Mouse (Mus musculus) embryonic facial prominence, embryonic 11.5 days (tissue): ENCODE data around the gene Fcgrt. TPM values are rescaled to one million over a fixed set of nuclear protein-coding genes. Genes with fewer than 3 reads are reported as not detected.
"Not testable (repeated sequence)": the region's sequence is repeated elsewhere in the genome, so short reads cannot be mapped to it uniquely, and the experiment has no call there.

Experiments
- ATAC-seq: fragments of 200-750 bp; cut with Nextera tagmentation; replicated peaks from 2 replicates; pipeline ENCODE4 v1.8.0; 2017; ENCODE audit warnings: low read depth; ENCODE audit not compliant: insufficient number of reproducible peaks, low FRiP score, low TSS enrichment
- DNase-seq: peaks from one replicate; pipeline ENCODE4 v3.0.0-alpha.2; 2015; ENCODE audit warnings: low spot score
- H3K27ac ChIP-seq: fragments of 300-500 bp; sonication (generic); replicated peaks from 2 replicates; pipeline ENCODE4 v1.5.1; 2014; ENCODE audit warnings: mild to moderate bottlenecking, low read depth, low read length, control low read depth
- H3K27me3 ChIP-seq: fragments of 300-500 bp; sonication (generic); 2 replicates; pipeline ENCODE4 v1.6.1; 2014; ENCODE audit warnings: mild to moderate bottlenecking, low read length, moderate library complexity, mixed read lengths; ENCODE audit not compliant: control insufficient read depth, insufficient read depth
- H3K36me3 ChIP-seq: fragments of 300-500 bp; sonication (generic); replicated peaks from 2 replicates; pipeline ENCODE4 v1.6.1; 2014; ENCODE audit warnings: low read depth, mild to moderate bottlenecking, low read length, moderate library complexity, mixed read lengths; ENCODE audit not compliant: control insufficient read depth, insufficient read depth
- H3K4me1 ChIP-seq: fragments of 300-500 bp; sonication (generic); 2 replicates; pipeline ENCODE4 v1.6.1; 2014; ENCODE audit warnings: low read length, mixed read lengths; ENCODE audit not compliant: control insufficient read depth, insufficient read depth
- H3K4me2 ChIP-seq: fragments of 300-500 bp; sonication (generic); 2 replicates; pipeline ENCODE4 v1.6.1; 2014; ENCODE audit warnings: low read depth, mild to moderate bottlenecking, control low read depth, low read length, moderate library complexity
- H3K4me3 ChIP-seq: fragments of 300-500 bp; sonication (generic); 2 replicates; pipeline ENCODE4 v1.5.1; 2014; ENCODE audit warnings: low read depth, low read length, control low read depth
- H3K9ac ChIP-seq: fragments of 300-500 bp; sonication (generic); replicated peaks from 2 replicates; pipeline ENCODE4 v1.6.1; 2014; ENCODE audit warnings: mild to moderate bottlenecking, control low read depth, low read length
- H3K9me3 ChIP-seq: fragments of 300-500 bp; sonication (generic); replicated peaks from 2 replicates; pipeline ENCODE4 v1.6.1; 2016; ENCODE audit warnings: mild to moderate bottlenecking, low read length, inconsistent platforms, mixed read lengths; ENCODE audit not compliant: control insufficient read depth
- WGBS: fragments of 180-500 bp; shearing (Covaris S2); extraction: QIAGEN DNeasy Blood & Tissue Kit; methylation state at CpG from one replicate; pipeline ENCODE4 v1.1.7; 2014; 5-methylcytosine and 5-hydroxymethylcytosine counted together
- polyA plus RNA-seq: library from polyadenylated mRNA; unstranded; fragments of >200 nt; fragmentation: Nextera tagmentation; extraction: Ambion mirVana; gene quantifications from 2 replicates; pipeline ENCODE4 v1.2.1, GENCODE M21; 2014

Fcgrt gene
- polyA plus RNA-seq, 1 experiment from 2014 or later: 12.6 TPM

DNA sequence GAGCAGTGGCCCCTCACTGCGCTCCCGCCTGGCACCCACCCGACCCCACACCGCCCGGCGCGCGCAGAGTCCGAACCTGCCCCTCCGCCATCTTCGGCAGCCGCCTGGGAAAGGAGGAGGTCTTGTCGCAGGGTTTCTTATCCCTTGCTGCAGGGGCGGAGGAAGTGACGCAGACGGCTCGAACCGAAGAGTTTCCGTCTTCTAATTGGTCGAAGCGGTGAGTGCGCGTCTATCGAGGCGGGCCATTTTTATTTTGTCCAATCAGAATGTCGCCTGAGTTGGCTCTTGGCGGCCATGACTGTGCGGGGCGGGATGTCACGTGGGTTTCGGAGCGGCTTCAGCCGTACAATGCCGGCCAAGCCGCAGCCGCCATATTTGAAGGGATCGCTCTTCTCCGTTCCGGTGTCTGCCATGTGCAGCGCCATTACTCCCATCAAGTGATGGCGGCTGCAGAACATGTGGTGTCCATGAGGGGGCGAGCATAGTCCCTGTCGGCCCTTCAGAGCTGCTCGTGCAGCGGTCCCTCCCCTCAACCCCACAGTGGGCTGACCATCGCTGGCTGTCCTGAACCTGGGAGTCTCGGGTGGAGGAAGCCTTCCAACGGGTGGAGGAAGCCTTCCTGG, 25.1 kb upstream of the Fcgrt start, which contains the start of gene Rpl13a:
TSS of gene Rpl13a (minus strand) at position 138 of the 623 bp plus-strand sequence.
- peak within 1 kb of the TSS; percentile 88 for H3K4me2 ChIP-seq
- no peaks in the 10 kb centered on the region for H3K27me3 ChIP-seq
- H3K27ac ChIP-seq: peak within 1 kb of the TSS; percentile 91
- under 1% methylated on average over 48 of the region's 48 CpGs for WGBS
- H3K9me3 ChIP-seq: no peaks in the 10 kb centered on the region
- ATAC-seq: peak; percentile 95
- peak within 1 kb of the TSS; percentile 96 for H3K4me3 ChIP-seq
- no peaks in the 10 kb centered on the region; the same call in 1 of the 2 replicates for H3K4me1 ChIP-seq
- peak within 1 kb of the TSS; percentile 100 for H3K9ac ChIP-seq
- DNase-seq: peak; percentile 99
- H3K36me3 ChIP-seq: peaks cover 5% of the 10 kb centered on the region

- Histone ChIP-seq H3K9me3 (no peaks in the 10 kb centered on the region), H3K4me1 (no peaks in the 10 kb centered on the region; the same call in 1 of the 2 replicates), H3K36me3 (peaks cover 7% of the 10 kb centered on the region), H3K4me2 (peak overlapping the region; percentile 88), H3K4me3 (peak overlapping the region; percentile 96), H3K27me3 (no peaks in the 10 kb centered on the region), H3K27ac (peak overlapping the region; percentile 91), H3K9ac (peak overlapping the region; percentile 100)
- no peak for ATAC-seq
- DNase-seq: no peak
- 1% methylated on average over 6 of the region's 6 CpGs for WGBS
Observed at GRCm38 (mm10) chr7:45127700-45128224, 24.1 kb upstream of the Fcgrt start.

- peak overlapping the region; percentile 88 for H3K4me2 ChIP-seq
- H3K27ac ChIP-seq: peak overlapping the region; percentile 91
- peaks cover under 1% of the 10 kb centered on the region for H3K4me1 ChIP-seq
- peak overlapping the region; percentile 96 for H3K4me3 ChIP-seq
- ATAC-seq (no peak), DNase-seq (peak; percentile 35)
- H3K9me3 ChIP-seq: no peaks in the 10 kb centered on the region
- H3K9ac ChIP-seq: peak overlapping the region; percentile 100
- peaks cover 12% of the 10 kb centered on the region for H3K36me3 ChIP-seq
- H3K27me3 ChIP-seq: no peaks in the 10 kb centered on the region
- 40% methylated on average over 21 of the region's 21 CpGs for WGBS
Observed at GRCm38 (mm10) chr7:45126844-45127699, 23.4 kb upstream of the Fcgrt start.

- H3K4me3 ChIP-seq: peak overlapping the region; percentile 96; the same call in 1 of the 2 replicates
- peak overlapping the region; percentile 100 for H3K9ac ChIP-seq
- peak overlapping the region; percentile 88 for H3K4me2 ChIP-seq
- no peak for DNase-seq
- H3K36me3 ChIP-seq: peaks cover 18% of the 10 kb centered on the region
- H3K27me3 ChIP-seq: no peaks in the 10 kb centered on the region
- peaks cover 3% of the 10 kb centered on the region for H3K4me1 ChIP-seq
- H3K27ac ChIP-seq: peak overlapping the region; percentile 91; the same call in 1 of the 2 replicates
- 74% methylated on average over 17 of the region's 17 CpGs for WGBS
- H3K9me3 ChIP-seq: no peaks in the 10 kb centered on the region
- no peak for ATAC-seq
Observed at GRCm38 (mm10) chr7:45126147-45126843, 22.6 kb upstream of the Fcgrt start.

DNA sequence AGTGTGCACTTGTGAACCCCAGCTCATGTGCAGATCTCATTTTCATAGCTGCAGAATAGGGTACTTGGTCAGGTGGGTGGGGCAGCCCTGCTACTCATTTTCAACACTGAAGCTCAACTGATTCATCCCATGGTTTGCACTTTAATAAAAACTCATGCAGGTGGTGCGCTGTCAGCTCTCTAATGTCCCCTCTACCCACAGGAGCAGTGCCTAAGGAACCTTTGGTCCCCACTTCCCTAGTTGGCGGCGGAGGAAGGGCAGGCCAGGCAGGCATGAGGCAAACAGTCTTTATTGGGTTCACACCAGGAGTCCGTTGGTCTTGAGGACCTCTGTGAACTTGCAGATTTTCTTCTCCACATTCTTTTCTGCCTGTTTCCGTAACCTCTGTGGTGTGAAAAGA, 22.0 kb upstream of the Fcgrt start:
- peaks cover 24% of the 10 kb centered on the region for H3K36me3 ChIP-seq
- H3K27me3 ChIP-seq, H3K27ac ChIP-seq, ATAC-seq, H3K9me3 ChIP-seq, DNase-seq, H3K9ac ChIP-seq, H3K4me3 ChIP-seq, H3K4me1 ChIP-seq, H3K4me2 ChIP-seq: not testable (repeated sequence)
- 64% methylated on average over 5 of the region's 5 CpGs for WGBS

- WGBS: 24% methylated on average over 7 of the region's 7 CpGs
- no peak overlapping the region for H3K4me3 ChIP-seq
- peaks cover 24% of the 10 kb centered on the region for H3K36me3 ChIP-seq
Observed at GRCm38 (mm10) chr7:45125144-45125600, 21.5 kb upstream of the Fcgrt start.

DNA sequence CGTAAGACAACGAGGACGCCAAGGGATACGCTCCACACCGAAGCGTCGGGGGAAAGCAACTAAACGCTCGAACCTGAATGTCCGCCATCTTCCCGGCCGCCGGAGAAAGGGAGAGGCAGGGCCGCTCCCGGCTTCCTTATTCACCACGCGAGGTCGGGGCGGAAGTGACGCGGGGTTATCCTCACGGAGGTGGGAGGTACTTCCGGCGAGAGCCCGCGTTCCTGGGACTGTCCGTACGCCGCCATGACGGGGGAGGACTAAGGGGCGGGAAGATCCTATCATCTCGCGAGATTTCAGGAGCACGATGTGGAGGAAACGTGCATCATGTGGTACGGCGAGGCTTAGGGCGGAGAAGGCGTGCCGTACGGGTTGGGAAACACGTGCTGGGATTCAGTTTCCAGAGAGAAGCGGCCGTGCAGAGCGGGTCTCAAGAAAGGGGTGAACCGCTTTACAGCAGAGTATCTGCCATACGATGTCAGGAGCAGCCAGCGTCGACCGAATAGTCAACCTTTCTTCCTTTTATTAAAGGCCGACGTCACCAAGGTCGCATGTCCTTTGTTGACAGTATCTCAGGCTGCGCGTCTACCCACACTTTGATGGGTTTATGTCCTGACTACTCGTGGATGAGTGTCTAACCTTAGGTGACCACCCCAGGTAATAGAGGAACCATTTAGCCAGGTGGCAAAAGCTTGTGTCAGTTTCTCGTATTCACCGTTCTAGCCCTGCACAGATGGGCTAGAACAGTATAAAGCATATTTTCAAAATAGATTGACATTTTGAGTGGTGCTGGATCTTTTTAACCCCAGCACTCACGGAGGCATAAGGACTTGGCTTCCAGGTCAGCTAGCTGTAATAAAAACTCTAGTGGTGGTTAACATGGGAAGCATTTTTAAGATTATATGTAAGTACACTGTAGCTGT, 20.8 kb upstream of the Fcgrt start, which contains the start of gene Rps11:
TSS of gene Rps11 (minus strand) at position 216 of the 920 bp plus-strand sequence.
- Histone ChIP-seq H3K27ac (peak within 1 kb of the TSS; percentile 77), H3K9ac (peak within 1 kb of the TSS; percentile 89), H3K36me3 (peaks cover 27% of the 10 kb centered on the region), H3K4me2 (peak within 1 kb of the TSS; percentile 63), H3K27me3 (no peaks in the 10 kb centered on the region), H3K9me3 (no peaks in the 10 kb centered on the region), H3K4me1 (peaks cover 3% of the 10 kb centered on the region), H3K4me3 (peak within 1 kb of the TSS; percentile 65)
- under 1% methylated on average over 59 of the region's 59 CpGs for WGBS
- DNase-seq (peak; percentile 100), ATAC-seq (peak; percentile 82)

More at GRCm38 (mm10) chr7:45125144-45125600, 21.5 kb upstream of the Fcgrt start:
- Histone ChIP-seq H3K27me3 (no peaks in the 10 kb centered on the region), H3K9ac (no peak overlapping the region), H3K4me2 (peak overlapping the region; percentile 21; the same call in 1 of the 2 replicates), H3K27ac (peak overlapping the region; percentile 77; the same call in 1 of the 2 replicates), H3K9me3 (no peaks in the 10 kb centered on the region), H3K4me1 (peaks cover 3% of the 10 kb centered on the region)
- ATAC-seq (no peak), DNase-seq (peak; percentile 73)
